Mouse (Mus musculus) left cerebral cortex, adult 18-20 months (tissue): ENCODE data around the gene Gpr39. TPM values are rescaled to one million over a fixed set of nuclear protein-coding genes. Genes with fewer than 3 reads are reported as not detected.

Source experiments
- DNase-seq, 2 experiments: peaks; one replicate each; pipeline ENCODE4 v3.0.0; 2021 to 2022; ENCODE audit warnings: low spot score in 2 of 2, mixed read lengths in 1 of 2
- total RNA-seq, 2 experiments: library from RNA; stranded (reverse); gene quantifications; 2 replicates each; pipeline ENCODE4 v1.2.3; 2021

Gpr39 gene
- total RNA-seq, 2 experiments from 2014 or later = not detected

DNA sequence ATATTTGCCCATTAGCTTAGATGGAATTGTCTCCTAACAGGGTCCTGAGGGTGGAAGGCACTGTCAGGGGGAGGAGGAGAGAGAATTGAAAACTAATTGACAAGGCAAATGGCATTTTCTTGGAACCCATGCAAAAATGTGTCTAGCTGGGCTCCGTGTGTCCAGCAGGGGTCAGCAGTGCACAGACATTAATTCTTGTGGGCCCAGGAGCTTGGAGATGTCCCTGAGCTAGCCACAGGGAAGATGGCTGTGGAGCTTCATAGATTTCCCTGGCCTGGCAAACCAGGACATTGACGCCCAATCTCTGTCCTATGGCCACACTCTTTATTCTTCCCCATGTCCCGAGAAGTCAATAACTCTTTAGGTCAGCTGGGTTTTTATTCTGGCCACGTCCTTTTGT lies 113.0 kb downstream of the Gpr39 start:
- peak; percentile 66 to 72 for DNase-seq

- no peak for DNase-seq
These were observed 123.7 kb downstream of the Gpr39 start for GRCm38 (mm10) chr1:125800506-125800905.

DNA sequence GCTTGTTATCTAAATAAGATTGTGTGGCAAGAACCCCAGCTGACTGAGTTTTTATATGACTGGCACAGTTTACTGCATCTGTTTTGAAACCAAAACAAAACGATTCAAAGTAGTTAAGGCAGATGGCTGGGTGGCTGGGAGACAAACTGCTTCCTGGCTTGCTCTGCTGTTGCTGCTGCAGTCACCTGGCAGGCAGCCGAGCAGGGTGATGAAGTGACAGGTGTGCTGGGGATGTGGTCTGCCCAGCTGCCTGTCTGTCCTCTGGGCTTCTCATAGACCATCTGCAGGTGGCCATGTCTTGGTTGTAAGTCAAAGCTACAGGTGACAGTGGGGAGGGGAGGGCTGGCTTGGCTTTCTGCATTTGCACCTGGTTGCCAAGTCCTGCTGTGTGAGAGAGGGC lies 131.6 kb downstream of the Gpr39 start:
- peak; percentile 4 to 5 for DNase-seq

- no peak for DNase-seq
These were observed 136.5 kb downstream of the Gpr39 start for GRCm38 (mm10) chr1:125813141-125813782.

DNA sequence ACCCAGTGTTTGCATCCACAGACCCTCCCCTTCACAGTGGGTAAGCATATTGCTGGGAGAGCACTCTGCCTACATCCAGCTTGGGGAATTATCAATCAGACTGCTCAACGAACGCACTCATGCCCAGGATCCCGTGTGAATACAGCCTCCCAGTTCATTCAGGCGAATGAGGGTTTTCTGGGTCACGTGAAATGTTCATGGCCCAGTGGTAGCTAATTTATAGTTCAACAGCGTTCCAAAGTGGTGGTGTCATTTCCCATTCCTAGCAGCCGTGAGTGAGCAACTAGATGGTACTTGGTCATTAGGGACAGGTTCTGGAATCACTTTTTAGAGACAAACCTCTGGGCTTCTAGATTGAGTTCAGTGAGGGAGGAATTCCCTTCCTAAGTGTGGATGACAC lies 144.3 kb downstream of the Gpr39 start:
- DNase-seq = no peak

GRCm38 (mm10) chr1:125823611-125824010 lies 146.8 kb downstream of the Gpr39 start:
- DNase-seq = no peak

DNA sequence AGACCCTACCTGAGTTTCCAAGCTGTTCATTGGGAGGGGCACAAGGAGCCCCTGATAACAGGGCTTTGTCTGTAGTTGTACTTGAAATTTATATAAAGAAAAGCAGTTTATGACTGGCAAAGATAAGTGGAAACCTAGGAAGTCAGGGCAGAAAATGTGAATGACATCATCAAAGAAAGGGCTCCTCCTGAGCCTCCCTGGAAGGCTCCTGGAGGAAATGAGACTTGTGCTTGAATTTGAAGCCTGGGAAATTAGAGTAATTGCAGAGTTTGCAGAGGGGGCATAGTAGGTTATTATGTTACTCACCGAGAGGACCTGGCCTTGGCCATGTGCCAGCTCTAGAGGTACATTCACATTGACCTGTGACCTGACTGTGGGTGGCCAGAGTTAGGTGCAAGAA lies 160.7 kb downstream of the Gpr39 start:
- DNase-seq = no peak

GRCm38 (mm10) chr1:125839746-125840392 lies 163.1 kb downstream of the Gpr39 start:
- DNase-seq = no peak

GRCm38 (mm10) chr1:125854646-125855045 lies 177.9 kb downstream of the Gpr39 start:
- no peak for DNase-seq

GRCm38 (mm10) chr1:125858631-125859030 lies 181.8 kb downstream of the Gpr39 start:
- peak; percentile 33 to 64 for DNase-seq

DNA sequence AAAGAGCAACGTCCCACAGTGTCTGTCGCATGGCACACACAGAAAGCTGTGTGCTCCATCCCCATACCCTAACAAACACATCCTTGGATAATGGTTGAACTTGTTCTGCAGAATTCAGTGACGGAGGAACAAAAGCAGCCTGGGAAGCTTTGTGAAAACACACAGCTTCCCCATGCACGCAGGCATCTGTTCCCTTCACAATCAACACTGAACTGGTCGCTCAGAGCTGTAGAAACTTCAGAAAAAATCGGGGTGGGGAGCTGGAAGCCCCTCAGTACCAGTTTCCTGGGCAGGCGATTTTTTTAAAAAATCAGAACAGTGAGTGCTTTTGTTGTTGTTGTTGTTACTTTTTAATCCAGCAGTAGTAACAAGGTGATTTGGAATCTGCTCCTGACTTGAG lies 193.3 kb downstream of the Gpr39 start:
- no peak for DNase-seq

DNA sequence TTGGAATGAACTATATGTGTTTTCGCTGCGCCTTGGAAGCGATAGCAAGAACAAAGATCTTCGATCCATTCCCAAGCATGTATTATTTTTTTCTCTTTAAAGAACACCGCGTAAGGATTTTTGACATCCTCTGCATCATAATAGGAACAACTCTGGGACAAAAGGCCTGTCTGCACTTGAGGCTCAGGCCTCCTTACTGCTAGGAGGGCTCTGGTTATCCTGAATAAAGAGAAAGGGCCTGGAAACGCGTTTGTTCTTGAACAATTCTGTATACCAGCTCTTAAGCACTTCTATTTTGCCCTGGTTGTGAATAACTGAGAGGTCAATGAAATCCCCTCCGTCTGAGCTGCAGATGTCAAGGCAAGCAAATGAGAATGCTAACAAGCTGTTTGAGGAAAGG lies 216.4 kb downstream of the Gpr39 start:
- DNase-seq = no peak

DNA sequence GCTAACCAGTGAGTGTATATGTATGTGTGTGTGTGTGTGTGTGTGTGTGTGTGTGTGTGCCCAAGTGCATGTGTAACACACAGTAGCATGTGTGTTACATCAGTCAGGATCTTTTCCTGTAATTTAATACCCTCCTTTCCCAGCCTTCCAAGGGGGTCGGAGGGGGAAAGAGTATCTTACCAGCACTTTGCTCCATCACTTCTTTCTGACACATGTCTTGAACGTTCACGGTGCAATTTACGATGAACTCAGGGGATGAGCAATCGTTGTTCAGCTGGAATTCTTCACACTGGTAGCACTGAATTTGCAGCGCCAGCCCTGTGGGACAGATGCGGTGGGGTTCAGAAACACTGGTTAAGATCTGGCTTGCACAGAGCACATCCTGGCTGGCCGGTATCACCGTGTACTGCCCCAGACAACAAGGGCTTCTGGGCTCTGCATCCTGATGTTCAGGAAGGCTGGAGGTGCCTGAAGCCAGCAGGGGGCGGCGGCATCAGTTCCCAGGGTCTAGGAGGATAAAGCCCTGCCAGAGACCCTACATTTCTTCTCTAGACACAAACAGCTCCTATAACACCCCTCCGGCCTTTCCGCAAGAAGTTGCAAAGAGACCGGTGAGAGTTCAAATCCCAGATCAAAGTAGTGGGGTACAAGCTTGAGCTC lies 233.5 kb downstream of the Gpr39 start:
- peak; percentile 5 to 18 for DNase-seq

DNA sequence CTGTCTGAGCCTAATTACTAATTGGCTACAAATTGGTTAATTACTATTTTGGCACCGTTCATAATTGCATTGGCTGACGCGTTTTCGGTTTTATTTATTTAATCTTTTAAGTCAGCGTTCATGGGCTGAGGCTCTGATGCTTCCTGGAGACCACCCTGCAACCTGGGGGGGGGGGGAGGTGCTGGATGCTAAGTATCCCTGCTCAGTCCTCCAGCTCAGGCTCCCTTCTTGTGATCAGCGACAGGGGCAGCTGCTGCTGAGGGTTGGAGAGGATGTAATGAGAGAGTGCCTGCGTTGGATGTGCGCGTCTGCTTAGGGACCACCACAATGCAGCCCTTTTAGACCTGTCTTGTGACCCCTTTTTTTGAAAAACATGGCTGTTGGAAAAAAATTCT lies 234.1 kb downstream of the Gpr39 start:
- no peak for DNase-seq

DNA sequence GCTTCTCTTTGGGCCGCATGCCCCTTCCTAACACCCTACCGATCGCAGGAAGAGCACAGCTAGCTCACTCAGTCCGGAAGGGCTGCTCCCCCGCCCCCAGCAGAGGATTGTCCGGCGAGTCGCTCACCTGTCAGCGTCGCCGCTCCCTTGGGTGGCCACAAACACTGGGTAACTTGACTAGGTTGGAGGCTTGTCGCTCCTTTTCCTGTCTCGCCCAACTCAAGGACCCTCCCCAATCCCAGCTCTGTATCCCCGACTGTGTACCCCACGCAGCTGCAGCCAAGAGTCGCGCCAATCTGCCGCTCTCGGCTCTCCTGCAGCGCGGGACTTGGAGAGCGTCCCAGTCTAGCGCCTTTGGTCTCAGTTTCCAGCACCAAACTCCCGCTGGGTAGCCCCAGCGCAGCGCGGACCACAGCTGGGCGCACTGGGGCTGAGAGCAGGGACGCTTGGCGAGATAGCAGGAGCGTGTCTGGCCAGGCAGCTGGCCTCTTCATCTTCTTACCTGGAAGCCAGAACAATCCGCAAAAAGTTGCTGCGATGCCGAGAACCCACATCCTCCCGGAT lies 234.6 kb downstream of the Gpr39 start:
- peak; percentile 40 to 44 for DNase-seq

- DNase-seq = peak; percentile 33 to 59
These were observed 235.2 kb downstream of the Gpr39 start for GRCm38 (mm10) chr1:125911901-125912445.

GRCm38 (mm10) chr1:125912601-125913600 lies 236.1 kb downstream of the Gpr39 start, which contains the start of gene Lypd1:
Lypd1 (minus strand) TSS chr1:125913101.
- DNase-seq = no peak

- no peak for DNase-seq
These were observed 243.9 kb downstream of the Gpr39 start for GRCm38 (mm10) chr1:125920696-125921095.

GRCm38 (mm10) chr1:125923062-125923461 lies 246.3 kb downstream of the Gpr39 start:
- no peak for DNase-seq
